Mouse (Mus musculus): ENCODE measurements around the gene Gipc2.
"Not testable (repeated sequence)": the region's sequence is repeated elsewhere in the genome, so short reads cannot be mapped to it uniquely, and the experiment has no call there.

Gene Gipc2

GRCm38 (mm10) chr3:152155296-152155948 is 10.6 kb downstream of the Gipc2 start:
- DNase-seq (ENCODE audit: low spot score), result no peak

DNA sequence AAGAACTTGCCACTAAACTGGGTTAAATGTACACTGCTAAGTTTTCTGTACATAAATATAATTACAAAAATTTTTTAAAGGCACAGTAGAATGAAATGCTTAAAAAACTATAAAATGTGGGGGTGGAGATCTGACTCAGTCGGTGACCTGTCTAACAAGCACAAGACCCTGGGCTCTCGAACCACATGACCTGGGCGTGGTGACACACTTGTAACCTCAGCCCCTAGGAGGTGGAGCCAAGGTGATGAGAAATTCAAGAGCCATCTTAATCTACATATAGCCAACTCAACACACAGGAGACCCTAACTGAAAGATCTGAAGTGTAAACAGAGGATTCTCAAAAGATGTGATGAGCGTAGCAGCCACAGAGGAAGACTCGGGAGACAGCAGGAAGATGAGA is 11.9 kb downstream of the Gipc2 start:
- no peak for DNase-seq (ENCODE audit: low spot score)

DNA sequence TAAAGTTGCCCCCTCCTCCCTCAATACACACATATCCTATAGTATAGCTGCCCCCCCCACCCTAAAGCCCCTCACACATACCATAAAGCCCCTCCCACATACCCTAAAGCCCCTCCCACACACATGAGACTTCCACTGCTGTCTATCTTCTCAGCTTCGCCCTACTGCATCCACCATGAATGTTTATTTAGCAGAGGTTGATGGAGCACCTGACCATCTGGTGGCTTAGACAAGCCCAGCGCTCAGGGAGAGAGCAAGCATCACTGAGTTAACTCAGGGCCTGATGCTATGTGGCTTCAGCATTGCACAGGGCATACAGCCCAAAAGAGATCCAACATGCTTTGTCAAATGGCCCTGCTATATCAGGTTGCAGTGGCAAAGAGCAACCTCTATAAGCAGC is 12.9 kb downstream of the Gipc2 start:
- DNase-seq (ENCODE audit: low spot score), result no peak

DNA sequence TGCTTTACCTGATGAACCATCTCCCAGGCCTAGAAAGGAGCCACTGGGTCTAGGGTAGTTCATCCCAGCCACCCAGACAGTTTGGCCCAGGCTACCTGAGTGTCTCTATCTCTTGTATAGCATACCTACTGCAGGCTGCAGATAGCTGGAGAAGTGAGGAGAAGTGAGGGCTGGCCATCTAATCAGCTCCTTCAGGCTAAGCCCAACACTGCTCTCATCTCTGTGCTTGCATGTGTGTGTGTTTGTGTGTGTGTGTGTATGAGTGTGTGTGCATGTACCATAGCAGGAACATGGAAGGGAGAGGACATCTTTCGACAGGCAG is 13.6 kb downstream of the Gipc2 start:
- no peak for DNase-seq (ENCODE audit: low spot score)

GRCm38 (mm10) chr3:152151725-152152482 is 14.1 kb downstream of the Gipc2 start:
- DNase-seq (ENCODE audit: low spot score), result peak; percentile 28

GRCm38 (mm10) chr3:152149863-152150262 is 16.2 kb downstream of the Gipc2 start:
- no peak for DNase-seq (ENCODE audit: low spot score)

DNA sequence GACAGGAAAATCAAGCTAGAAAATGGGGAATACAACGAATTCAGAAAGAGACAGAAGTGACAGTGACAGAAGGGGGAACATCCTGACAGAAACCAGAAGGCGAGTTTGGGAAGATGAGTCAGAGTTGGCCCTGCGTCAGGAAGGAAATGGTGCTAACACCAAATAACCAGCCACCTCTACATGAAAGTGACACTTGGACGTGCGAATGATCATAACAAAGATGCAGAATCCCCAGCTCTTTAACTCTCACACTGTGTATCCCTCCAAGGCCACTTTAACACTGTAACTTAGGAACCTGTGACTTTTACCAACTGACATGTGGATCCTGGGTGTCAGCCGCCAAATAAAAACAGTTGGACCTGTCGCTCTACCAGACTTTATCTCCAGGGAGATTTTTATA is 16.6 kb downstream of the Gipc2 start:
- no peak for DNase-seq (ENCODE audit: low spot score)

DNA sequence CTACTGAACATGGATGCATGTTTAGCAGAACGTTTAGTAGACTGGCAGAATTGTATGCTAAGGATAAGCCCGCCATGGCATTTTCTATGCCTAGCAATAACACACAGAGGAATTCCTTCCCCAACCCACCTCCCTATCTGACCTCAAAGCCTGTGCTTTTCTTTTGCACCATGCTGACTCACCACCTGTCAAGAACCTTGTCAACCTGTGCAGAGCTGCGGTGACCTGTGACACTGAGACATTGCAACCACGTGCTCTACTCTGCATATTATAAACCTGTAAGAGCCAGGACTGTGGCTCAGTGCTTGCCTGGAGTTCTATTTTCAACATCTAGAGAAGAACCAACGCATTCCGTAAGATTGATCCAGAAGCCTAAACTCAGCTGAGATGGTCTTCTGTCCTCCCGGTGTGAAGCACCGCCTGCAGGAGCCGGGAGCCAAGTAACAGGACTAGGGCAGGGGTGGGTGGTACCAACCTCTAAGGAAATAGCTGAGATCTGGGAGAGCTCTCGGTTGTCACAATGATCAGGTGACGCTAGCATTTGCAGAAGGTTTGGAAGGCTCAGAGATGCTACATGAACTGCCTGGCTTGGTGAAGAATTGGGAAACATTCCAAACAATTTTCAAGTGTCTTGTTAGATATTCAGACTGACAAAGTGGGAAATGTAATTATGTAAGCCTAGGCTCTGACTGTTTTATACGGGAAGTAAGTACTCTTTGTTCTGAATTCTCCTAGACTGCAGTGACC is 18.8 kb downstream of the Gipc2 start:
- no peak for DNase-seq (ENCODE audit: low spot score)

DNA sequence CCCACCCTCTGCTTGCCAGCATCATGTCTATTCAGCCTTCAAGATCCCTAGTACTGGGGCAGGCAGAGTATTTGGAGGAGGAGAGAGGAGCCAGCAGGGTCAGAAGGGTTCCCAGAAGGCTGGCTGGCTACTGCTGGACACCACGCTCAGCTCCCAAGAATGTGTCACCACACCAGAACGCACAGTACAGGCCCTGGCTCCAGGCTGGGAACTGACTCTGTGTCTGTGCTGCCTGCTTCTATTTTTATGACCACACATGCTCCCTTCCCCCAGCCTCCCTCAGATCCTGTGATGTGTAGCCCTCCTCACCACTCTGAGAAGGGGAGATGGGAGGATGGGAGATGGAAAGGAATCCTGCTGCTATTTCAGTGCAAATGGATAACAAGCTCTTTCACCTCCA is 20.8 kb downstream of the Gipc2 start:
- peak; percentile 26 for DNase-seq (ENCODE audit: low spot score)

GRCm38 (mm10) chr3:152142989-152143695 is 22.9 kb downstream of the Gipc2 start:
- DNase-seq (ENCODE audit: low spot score), result no peak

DNA sequence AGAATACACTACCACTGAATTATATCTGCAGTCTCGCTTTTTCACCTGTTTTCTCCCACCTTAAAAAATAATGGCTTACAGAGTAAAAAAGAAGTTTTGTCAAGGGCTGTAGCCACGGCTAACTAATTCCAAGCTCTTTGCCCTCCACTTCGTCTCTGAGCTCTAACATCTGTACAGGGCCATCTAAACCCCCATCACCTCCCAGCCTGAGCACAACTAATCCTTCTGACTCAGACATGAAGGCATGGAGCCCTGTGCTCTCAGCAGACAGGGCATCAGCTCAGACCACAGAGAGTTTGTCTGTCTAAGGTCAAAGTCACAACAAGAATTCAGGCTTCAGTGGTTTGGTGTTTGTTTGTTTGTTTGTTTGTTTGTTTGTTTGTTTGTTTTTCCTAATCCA is 23.9 kb downstream of the Gipc2 start:
- DNase-seq (ENCODE audit: low spot score), result no peak

DNA sequence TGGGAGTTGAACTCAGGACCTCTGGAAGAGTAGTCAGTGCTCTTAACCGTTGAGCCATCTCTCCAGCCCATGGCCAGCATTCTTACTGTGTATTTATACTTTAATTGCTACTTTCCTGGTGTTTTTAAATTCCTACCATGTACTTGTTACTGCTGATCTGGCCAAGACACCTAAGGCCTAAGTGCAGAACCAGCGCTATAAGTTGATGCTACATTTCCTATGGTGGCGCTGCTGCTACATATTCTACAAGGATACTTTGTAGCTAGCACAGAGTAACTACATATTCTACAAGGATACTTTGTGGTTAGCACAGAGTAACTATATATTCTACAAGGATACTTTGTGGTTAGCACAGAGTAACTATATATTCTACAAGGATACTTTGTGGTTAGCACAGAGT is 26.7 kb downstream of the Gipc2 start:
- not testable (repeated sequence) for DNase-seq (ENCODE audit: low spot score)

GRCm38 (mm10) chr3:152136106-152136505 is 29.9 kb downstream of the Gipc2 start:
- DNase-seq (ENCODE audit: low spot score), result not testable (repeated sequence)

GRCm38 (mm10) chr3:152133621-152134020 is 32.4 kb downstream of the Gipc2 start:
- no peak for DNase-seq (ENCODE audit: low spot score)

GRCm38 (mm10) chr3:152130963-152131362 is 35.1 kb downstream of the Gipc2 start:
- DNase-seq (ENCODE audit: low spot score), result no peak

GRCm38 (mm10) chr3:152129426-152129825 is 36.6 kb downstream of the Gipc2 start:
- not testable (repeated sequence) for DNase-seq (ENCODE audit: low spot score)

- DNase-seq (ENCODE audit: low spot score), result no peak
Measured at GRCm38 (mm10) chr3:152128631-152129030, 37.4 kb downstream of the Gipc2 start.

- DNase-seq (ENCODE audit: low spot score), result no peak
Measured at GRCm38 (mm10) chr3:152127144-152127543, 38.9 kb downstream of the Gipc2 start.

DNA sequence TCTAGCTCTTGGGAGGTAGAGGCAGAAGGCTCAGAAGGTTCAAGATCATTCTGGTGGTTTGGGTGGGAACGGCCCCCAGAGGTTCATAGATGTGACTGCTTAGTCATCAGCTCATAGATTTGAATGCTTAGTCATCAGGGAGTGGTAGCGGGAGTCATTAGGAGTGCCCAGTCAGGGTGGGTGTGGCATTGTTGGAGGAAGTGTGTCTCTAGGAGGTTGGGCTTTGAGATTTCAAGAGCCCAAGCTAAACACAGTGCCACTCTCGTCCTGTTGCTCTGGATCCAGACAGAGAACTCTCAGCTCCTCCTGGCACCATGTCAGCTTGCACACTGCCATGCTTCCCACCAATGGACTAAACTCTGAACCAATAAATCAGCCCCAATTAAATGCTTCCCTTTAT is 43.3 kb downstream of the Gipc2 start:
- peak; percentile 62 for DNase-seq (ENCODE audit: low spot score)

DNA sequence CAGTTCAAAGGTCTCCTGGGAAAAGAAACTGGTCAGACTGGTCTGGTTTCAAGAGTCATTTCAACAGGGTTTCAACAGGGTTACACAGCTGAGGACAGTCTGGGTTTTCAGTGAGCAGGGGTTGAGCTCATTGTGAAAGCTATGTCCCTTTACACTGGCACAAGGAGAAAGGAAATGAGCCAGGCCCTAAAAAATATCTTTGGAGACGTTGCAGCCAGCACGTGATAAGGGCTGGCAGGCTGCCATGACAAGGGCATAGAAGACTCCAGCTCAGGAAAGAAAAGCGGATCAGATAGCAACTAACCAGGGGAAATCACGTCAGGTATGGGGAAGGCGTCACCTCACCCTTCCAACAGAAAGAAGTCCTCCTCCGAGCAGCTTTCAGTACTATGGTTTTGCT is 43.9 kb downstream of the Gipc2 start:
- peak; percentile 83 for DNase-seq (ENCODE audit: low spot score)

DNA sequence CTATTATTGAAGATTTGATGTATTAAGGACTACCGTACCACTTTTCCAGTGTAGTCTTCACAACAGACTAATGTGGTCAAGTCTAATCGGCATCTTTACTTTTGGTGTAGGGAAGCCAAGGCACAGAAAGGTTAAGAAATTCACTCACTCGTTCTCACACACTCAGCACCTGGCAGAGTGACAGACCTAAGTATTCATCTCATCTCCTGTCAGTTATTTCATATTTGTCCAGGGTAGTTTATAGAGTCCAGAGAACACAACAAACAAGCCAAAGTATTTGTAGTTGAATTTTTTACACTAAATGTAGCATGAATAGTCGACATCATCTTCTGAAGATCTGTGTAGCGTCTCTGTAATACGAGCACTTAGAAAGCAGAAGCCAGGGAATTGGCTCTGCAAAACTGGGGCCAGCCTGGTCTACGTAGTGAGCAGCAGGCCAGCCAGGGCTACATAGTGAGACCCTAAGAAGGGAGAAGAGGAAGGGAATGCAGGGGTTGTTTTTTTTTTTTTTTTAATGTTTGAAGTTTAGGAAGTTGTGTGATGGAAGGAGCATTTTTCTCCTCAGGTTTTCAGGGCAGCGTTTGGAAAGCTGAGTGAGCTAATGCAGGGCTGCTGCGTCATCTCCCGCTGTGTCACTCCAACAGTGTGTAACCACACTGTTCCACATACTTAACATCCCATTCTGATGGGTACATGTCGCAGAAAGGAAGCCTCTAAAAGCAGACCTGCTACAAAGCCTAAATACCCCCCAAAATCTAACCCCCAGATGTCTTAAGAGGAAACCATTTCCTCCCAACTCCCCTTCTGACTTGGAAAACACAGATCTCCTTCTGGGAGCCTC is 44.6 kb downstream of the Gipc2 start:
- no peak for DNase-seq (ENCODE audit: low spot score)

GRCm38 (mm10) chr3:152119987-152120386 is 46.0 kb downstream of the Gipc2 start:
- no peak for DNase-seq (ENCODE audit: low spot score)
